Mouse (Mus musculus): ENCODE measurements at regions not wholly inside any gene's neighbourhood (a gene's known extent, or its start where the extent isn't known, plus 50 kb on each side); places are given as distances from the start of the nearest gene placed in this dataset.

GRCm38 (mm10) chr10:54601993-54602392 is 525.6 kb upstream of the Man1a start:
- DNase-seq (ENCODE audit: low spot score) (no peak), ATAC-seq (ENCODE audit: insufficient read depth, low FRiP score, low TSS enrichment) (no peak)
- Histone ChIP-seq H3K36me3 (ENCODE audit: control insufficient read depth, insufficient read depth, low read length) (no peaks in the 10 kb centered on the region), H3K9ac (ENCODE audit: low read length) (no peak overlapping the region), H3K4me3 (ENCODE audit: low read depth, low read length) (no peak overlapping the region), H3K9me3 (ENCODE audit: control insufficient read depth, low read length) (no peaks in the 10 kb centered on the region), H3K27ac (ENCODE audit: low read depth, low read length) (no peak overlapping the region), H3K27me3 (ENCODE audit: control insufficient read depth, insufficient read depth, low read length) (no peaks in the 10 kb centered on the region), H3K4me1 (ENCODE audit: control insufficient read depth, insufficient read depth, low read length) (no peaks in the 10 kb centered on the region), H3K4me2 (ENCODE audit: low read depth) (no peak overlapping the region)
- WGBS, result 34% methylated on average over 2 of the region's 2 CpGs

- no peak overlapping the region for H3K9ac ChIP-seq (ENCODE audit: low read length)
- no peak for DNase-seq (ENCODE audit: low spot score)
Measured at GRCm38 (mm10) chr10:54595072-54595471, 518.7 kb upstream of the Man1a start.

GRCm38 (mm10) chr10:54558636-54559035 is 482.2 kb upstream of the Man1a start:
- DNase-seq (ENCODE audit: low spot score), result no peak
- 61% methylated on average over 4 of the region's 4 CpGs for WGBS
- ATAC-seq (ENCODE audit: insufficient read depth, low FRiP score, low TSS enrichment), result 0 out of 2 replicates have a peak, but pooled peaks have one; percentile 23

More at GRCm38 (mm10) chr10:54595072-54595471, 518.7 kb upstream of the Man1a start:
- no peaks in the 10 kb centered on the region for H3K27me3 ChIP-seq (ENCODE audit: control insufficient read depth, insufficient read depth, low read length)
- H3K4me3 ChIP-seq (ENCODE audit: low read depth, low read length), result no peak overlapping the region
- no peak overlapping the region for H3K4me2 ChIP-seq (ENCODE audit: low read depth)
- WGBS, result 68% methylated on average over 2 of the region's 2 CpGs
- H3K36me3 ChIP-seq (ENCODE audit: control insufficient read depth, insufficient read depth, low read length), result no peaks in the 10 kb centered on the region
- no peak overlapping the region for H3K27ac ChIP-seq (ENCODE audit: low read depth, low read length)
- no peaks in the 10 kb centered on the region for H3K9me3 ChIP-seq (ENCODE audit: control insufficient read depth, low read length)
- ATAC-seq (ENCODE audit: insufficient read depth, low FRiP score, low TSS enrichment), result no peak
- no peaks in the 10 kb centered on the region for H3K4me1 ChIP-seq (ENCODE audit: control insufficient read depth, insufficient read depth, low read length)

GRCm38 (mm10) chr10:54551734-54552397 is 475.5 kb upstream of the Man1a start:
- WGBS, result 82% methylated on average over 6 of the region's 6 CpGs

More at GRCm38 (mm10) chr10:54558636-54559035, 482.2 kb upstream of the Man1a start:
- Histone ChIP-seq H3K36me3 (ENCODE audit: control insufficient read depth, insufficient read depth, low read length) (no peaks in the 10 kb centered on the region), H3K4me1 (ENCODE audit: control insufficient read depth, insufficient read depth, low read length) (no peaks in the 10 kb centered on the region), H3K27me3 (ENCODE audit: control insufficient read depth, insufficient read depth, low read length) (no peaks in the 10 kb centered on the region), H3K9ac (ENCODE audit: low read length) (no peak overlapping the region), H3K4me2 (ENCODE audit: low read depth) (no peak overlapping the region), H3K27ac (ENCODE audit: low read depth, low read length) (no peak overlapping the region), H3K4me3 (ENCODE audit: low read depth, low read length) (no peak overlapping the region), H3K9me3 (ENCODE audit: control insufficient read depth, low read length) (no peaks in the 10 kb centered on the region)

GRCm38 (mm10) chr10:54550665-54551064 is 474.3 kb upstream of the Man1a start:
- no peak for DNase-seq (ENCODE audit: low spot score)

More at GRCm38 (mm10) chr10:54551734-54552397, 475.5 kb upstream of the Man1a start:
- DNase-seq (ENCODE audit: low spot score) (no peak), ATAC-seq (ENCODE audit: insufficient read depth, low FRiP score, low TSS enrichment) (no peak)
- Histone ChIP-seq H3K27me3 (ENCODE audit: control insufficient read depth, insufficient read depth, low read length) (no peaks in the 10 kb centered on the region), H3K4me2 (ENCODE audit: low read depth) (no peak overlapping the region), H3K36me3 (ENCODE audit: control insufficient read depth, insufficient read depth, low read length) (no peaks in the 10 kb centered on the region), H3K9ac (ENCODE audit: low read length) (no peak overlapping the region), H3K27ac (ENCODE audit: low read depth, low read length) (no peak overlapping the region), H3K4me1 (ENCODE audit: control insufficient read depth, insufficient read depth, low read length) (no peaks in the 10 kb centered on the region), H3K4me3 (ENCODE audit: low read depth, low read length) (no peak overlapping the region), H3K9me3 (ENCODE audit: control insufficient read depth, low read length) (no peaks in the 10 kb centered on the region)

GRCm38 (mm10) chr10:54548977-54549376 is 472.6 kb upstream of the Man1a start:
- H3K9me3 ChIP-seq (ENCODE audit: control insufficient read depth, low read length), result no peaks in the 10 kb centered on the region
- H3K36me3 ChIP-seq (ENCODE audit: control insufficient read depth, insufficient read depth, low read length), result no peaks in the 10 kb centered on the region
- no peak overlapping the region for H3K27ac ChIP-seq (ENCODE audit: low read depth, low read length)
- no peak overlapping the region for H3K4me2 ChIP-seq (ENCODE audit: low read depth)
- WGBS, result 89% methylated on average over 2 of the region's 2 CpGs
- no peak for ATAC-seq (ENCODE audit: insufficient read depth, low FRiP score, low TSS enrichment)
- DNase-seq (ENCODE audit: low spot score), result no peak
- H3K27me3 ChIP-seq (ENCODE audit: control insufficient read depth, insufficient read depth, low read length), result no peaks in the 10 kb centered on the region
- no peaks in the 10 kb centered on the region for H3K4me1 ChIP-seq (ENCODE audit: control insufficient read depth, insufficient read depth, low read length)
- no peak overlapping the region for H3K9ac ChIP-seq (ENCODE audit: low read length)
- no peak overlapping the region for H3K4me3 ChIP-seq (ENCODE audit: low read depth, low read length)

More at GRCm38 (mm10) chr10:54550665-54551064, 474.3 kb upstream of the Man1a start:
- no peak overlapping the region for H3K27ac ChIP-seq (ENCODE audit: low read depth, low read length)
- 90% methylated on average over 2 of the region's 2 CpGs for WGBS
- no peak overlapping the region for H3K9ac ChIP-seq (ENCODE audit: low read length)
- H3K27me3 ChIP-seq (ENCODE audit: control insufficient read depth, insufficient read depth, low read length), result no peaks in the 10 kb centered on the region
- no peak overlapping the region for H3K4me3 ChIP-seq (ENCODE audit: low read depth, low read length)
- H3K4me1 ChIP-seq (ENCODE audit: control insufficient read depth, insufficient read depth, low read length), result no peaks in the 10 kb centered on the region
- no peaks in the 10 kb centered on the region for H3K36me3 ChIP-seq (ENCODE audit: control insufficient read depth, insufficient read depth, low read length)
- ATAC-seq (ENCODE audit: insufficient read depth, low FRiP score, low TSS enrichment), result no peak
- no peaks in the 10 kb centered on the region for H3K9me3 ChIP-seq (ENCODE audit: control insufficient read depth, low read length)
- no peak overlapping the region for H3K4me2 ChIP-seq (ENCODE audit: low read depth)

GRCm38 (mm10) chr10:54548526-54548925 is 472.1 kb upstream of the Man1a start:
- no peak; the same call in 1 of the 2 replicates for ATAC-seq (ENCODE audit: insufficient read depth, low FRiP score, low TSS enrichment)

GRCm38 (mm10) chr10:54532581-54532980 is 456.2 kb upstream of the Man1a start:
- Histone ChIP-seq H3K36me3 (ENCODE audit: control insufficient read depth, insufficient read depth, low read length) (no peaks in the 10 kb centered on the region), H3K27ac (ENCODE audit: low read depth, low read length) (no peak overlapping the region), H3K4me3 (ENCODE audit: low read depth, low read length) (no peak overlapping the region), H3K4me2 (ENCODE audit: low read depth) (no peak overlapping the region), H3K9me3 (ENCODE audit: control insufficient read depth, low read length) (no peaks in the 10 kb centered on the region), H3K4me1 (ENCODE audit: control insufficient read depth, insufficient read depth, low read length) (no peaks in the 10 kb centered on the region), H3K9ac (ENCODE audit: low read length) (no peak overlapping the region), H3K27me3 (ENCODE audit: control insufficient read depth, insufficient read depth, low read length) (no peaks in the 10 kb centered on the region)
- DNase-seq (ENCODE audit: low spot score) (no peak), ATAC-seq (ENCODE audit: insufficient read depth, low FRiP score, low TSS enrichment) (no peak)
- WGBS, result 93% methylated on average over 7 of the region's 7 CpGs

More at GRCm38 (mm10) chr10:54548526-54548925, 472.1 kb upstream of the Man1a start:
- Histone ChIP-seq H3K9ac (ENCODE audit: low read length) (no peak overlapping the region), H3K27me3 (ENCODE audit: control insufficient read depth, insufficient read depth, low read length) (no peaks in the 10 kb centered on the region), H3K4me3 (ENCODE audit: low read depth, low read length) (no peak overlapping the region), H3K4me1 (ENCODE audit: control insufficient read depth, insufficient read depth, low read length) (no peaks in the 10 kb centered on the region), H3K27ac (ENCODE audit: low read depth, low read length) (no peak overlapping the region), H3K36me3 (ENCODE audit: control insufficient read depth, insufficient read depth, low read length) (no peaks in the 10 kb centered on the region), H3K4me2 (ENCODE audit: low read depth) (no peak overlapping the region), H3K9me3 (ENCODE audit: control insufficient read depth, low read length) (no peaks in the 10 kb centered on the region)
- 80% methylated on average over 1 of the region's 1 CpGs for WGBS
- no peak for DNase-seq (ENCODE audit: low spot score)

- no peak overlapping the region for H3K27ac ChIP-seq (ENCODE audit: low read depth, low read length)
- no peak overlapping the region for H3K4me3 ChIP-seq (ENCODE audit: low read depth, low read length)
- H3K4me2 ChIP-seq (ENCODE audit: low read depth), result no peak overlapping the region
- H3K4me1 ChIP-seq (ENCODE audit: control insufficient read depth, insufficient read depth, low read length), result no peaks in the 10 kb centered on the region
- no peaks in the 10 kb centered on the region for H3K36me3 ChIP-seq (ENCODE audit: control insufficient read depth, insufficient read depth, low read length)
- ATAC-seq (ENCODE audit: insufficient read depth, low FRiP score, low TSS enrichment) (no peak), DNase-seq (ENCODE audit: low spot score) (no peak)
- H3K9ac ChIP-seq (ENCODE audit: low read length), result no peak overlapping the region
- no peaks in the 10 kb centered on the region for H3K27me3 ChIP-seq (ENCODE audit: control insufficient read depth, insufficient read depth, low read length)
- no peaks in the 10 kb centered on the region for H3K9me3 ChIP-seq (ENCODE audit: control insufficient read depth, low read length)
Measured at GRCm38 (mm10) chr10:54510776-54511175, 434.4 kb upstream of the Man1a start.
